Mouse (Mus musculus) lung, adult 2 months (tissue): ENCODE data around the gene Gm10563. TPM values are rescaled to one million over a fixed set of nuclear protein-coding genes. Genes with fewer than 3 reads are reported as not detected.
"Not testable (repeated sequence)": the region's sequence is repeated elsewhere in the genome, so short reads cannot be mapped to it uniquely, and the experiment has no call there.

Experiments used
- DNase-seq: peaks from one replicate; pipeline ENCODE4 v3.0.0; 2022
- H3K4me1 ChIP-seq: fragments of 200-500 bp; 2 replicates; pipeline ENCODE4 v1.6.1; 2011; ENCODE audit warnings: low read length; ENCODE audit not compliant: control insufficient read depth, insufficient read depth
- H3K4me3 ChIP-seq: fragments of 200-500 bp; replicated peaks from 2 replicates; pipeline ENCODE3; 2011; ENCODE audit warnings: low read depth, mild to moderate bottlenecking, control low read depth, low read length; ENCODE audit errors: extremely low read depth
- CTCF ChIP-seq: fragments of 200-500 bp; IDR thresholded peaks from 2 replicates; pipeline ENCODE4 v1.5.1; 2011; ENCODE audit warnings: mild to moderate bottlenecking, low read length, control low read depth; ENCODE audit not compliant: insufficient read depth
- POLR2A ChIP-seq: fragments of 200-500 bp; IDR thresholded peaks from 2 replicates; pipeline ENCODE4 v1.6.1; 2011; ENCODE audit warnings: low read depth, mild to moderate bottlenecking, control low read depth, low read length, borderline replicate concordance; ENCODE audit errors: extremely low read depth
- WGBS: fragments of 180-500 bp; shearing (Covaris S2); methylation state at CpG from one replicate; pipeline ENCODE4 v1.1.7; 2018; 5-methylcytosine and 5-hydroxymethylcytosine counted together
- polyA plus RNA-seq: library from polyadenylated mRNA; depleted of rRNA; stranded (reverse); fragments of >200 nt; gene quantifications from 2 replicates; pipeline ENCODE4 v1.2.3, GENCODE M21; 2012; rRNA removed

Gm10563 gene
- not detected in 2 replicates for polyA plus RNA-seq

DNA sequence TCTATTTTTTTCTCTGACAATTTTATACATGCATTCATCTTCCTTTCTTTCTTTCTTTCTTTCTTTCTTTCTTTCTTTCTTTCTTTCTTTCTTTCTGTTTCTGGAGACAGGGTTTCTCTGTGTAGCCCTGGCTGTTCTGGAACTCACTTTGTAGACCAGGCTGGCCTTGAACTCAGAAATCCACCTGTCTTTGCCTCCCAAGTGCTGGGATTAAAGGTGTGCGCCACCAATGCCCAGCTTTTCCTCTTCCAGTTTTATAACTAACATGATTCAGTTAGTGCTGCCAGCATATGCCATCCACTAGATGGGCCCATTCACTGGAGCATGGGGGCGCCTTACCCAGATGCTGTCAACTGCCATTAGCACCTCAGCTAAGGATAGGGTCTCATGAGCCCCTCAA is at the start of gene Gm10563:
Gm10563 (minus strand) TSS at position 101 of the 400 bp plus-strand sequence.
- H3K4me3 ChIP-seq, DNase-seq, H3K4me1 ChIP-seq: not testable (repeated sequence)
- 97% methylated on average over 2 of the region's 2 CpGs for WGBS

DNA sequence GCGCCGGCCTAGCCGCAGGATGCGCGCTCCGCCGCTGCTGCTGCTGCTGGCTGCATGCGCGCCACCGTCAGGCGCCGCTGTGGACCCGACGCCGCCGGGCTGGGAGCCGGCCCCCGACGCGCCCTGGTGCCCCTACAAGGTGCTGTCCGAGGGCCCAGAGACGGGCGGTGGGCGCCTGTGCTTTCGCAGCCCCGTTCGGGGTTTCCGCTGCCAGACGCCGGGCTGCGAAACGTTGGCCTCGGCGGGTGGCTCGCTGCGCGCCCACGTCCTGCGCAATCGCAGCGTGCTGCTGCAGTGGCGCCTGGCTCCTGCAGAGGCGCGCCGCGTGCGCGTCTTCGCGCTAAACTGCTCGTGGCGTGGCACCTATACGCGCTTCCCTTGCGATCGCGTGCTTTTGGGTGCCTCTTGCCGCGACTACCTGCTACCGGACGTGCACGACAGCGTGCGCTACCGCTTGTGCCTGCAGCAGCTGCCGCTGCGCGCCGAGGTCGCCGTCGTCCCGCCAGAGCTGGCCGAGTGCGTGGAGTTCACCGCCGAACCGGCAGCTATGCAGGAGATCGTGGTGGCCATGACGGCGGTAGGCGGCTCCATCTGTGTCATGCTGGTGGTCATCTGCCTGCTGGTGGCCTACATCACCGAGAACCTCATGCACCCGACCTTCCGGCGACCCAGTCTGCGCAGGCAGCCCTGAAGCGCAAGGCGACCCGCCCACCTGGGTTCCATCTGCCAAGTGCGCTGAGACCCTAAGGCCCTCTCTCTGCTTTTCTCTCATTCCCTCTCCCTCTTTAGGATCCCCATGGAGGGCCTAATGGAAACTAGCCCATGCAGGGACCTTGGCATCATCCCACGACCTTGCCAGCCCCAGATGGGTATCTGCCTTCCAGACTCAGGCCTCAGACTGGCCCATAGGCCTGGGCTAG is 49.5 kb upstream of the Gm10563 start:
- Histone ChIP-seq H3K4me1 (peaks cover 5% of the 10 kb centered on the region; the same call in 1 of the 2 replicates), H3K4me3 (peak overlapping the region; percentile 59)
- DNase-seq = peak; percentile 68
- TF ChIP-seq CTCF (peak; percentile 14; the same call in 1 of the 2 replicates), POLR2A (no peak)
- 3% methylated on average over 91 of the region's 92 CpGs for WGBS

DNA sequence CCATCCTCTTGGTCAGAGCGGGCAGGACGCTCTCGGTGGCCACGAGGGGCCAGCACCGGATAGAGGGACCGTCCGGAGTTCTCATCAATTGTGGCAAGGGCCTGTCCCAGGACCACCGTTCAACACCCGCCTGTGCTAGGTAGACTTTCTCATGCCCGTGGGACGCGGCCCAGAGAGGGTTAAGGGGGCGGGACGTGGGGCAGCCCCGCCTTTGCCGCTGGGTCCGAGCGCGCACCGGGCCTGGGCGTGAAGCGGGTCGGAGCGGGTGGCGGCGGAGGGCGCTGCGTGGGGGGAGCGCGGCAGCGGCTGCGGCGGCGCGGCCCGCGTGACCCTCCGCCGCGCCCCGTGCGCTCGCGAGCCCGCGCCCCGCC is 48.9 kb upstream of the Gm10563 start, which contains the start of gene Fndc10:
Fndc10 (plus strand) TSS at position 232 of the 371 bp plus-strand sequence.
- TF ChIP-seq POLR2A = no peak
- TF ChIP-seq CTCF = no peak
- Histone ChIP-seq H3K4me3 (peak within 1 kb of the TSS; percentile 59), H3K4me1 (peaks cover 5% of the 10 kb centered on the region; the same call in 1 of the 2 replicates)
- under 1% methylated on average over 32 of the region's 47 CpGs for WGBS
- DNase-seq = peak; percentile 55

DNA sequence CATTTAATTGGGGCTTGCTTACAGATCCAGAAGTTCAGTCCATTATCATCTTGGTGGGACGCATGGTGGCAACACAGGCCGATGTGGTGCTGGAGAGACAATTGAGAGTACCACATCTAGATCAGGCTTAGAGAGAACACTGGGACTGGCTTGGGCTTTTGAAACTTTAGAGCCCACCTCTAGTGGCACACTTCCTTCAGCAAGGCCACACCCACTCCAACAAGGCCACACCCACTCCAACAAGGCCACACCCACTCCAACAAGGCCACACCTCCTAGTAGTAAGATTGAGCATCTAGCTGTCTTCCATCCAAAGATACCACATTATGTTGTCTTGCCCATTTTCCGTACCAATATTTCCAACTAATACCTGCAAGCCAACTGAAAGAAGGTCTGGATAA is 47.2 kb upstream of the Gm10563 start:
- no peak for TF ChIP-seq CTCF
- no peak for TF ChIP-seq POLR2A
- H3K4me1 ChIP-seq = peaks cover 5% of the 10 kb centered on the region; the same call in 1 of the 2 replicates
- WGBS = 93% methylated on average over 3 of the region's 3 CpGs
- H3K4me3 ChIP-seq = no peak overlapping the region
- no peak for DNase-seq

DNA sequence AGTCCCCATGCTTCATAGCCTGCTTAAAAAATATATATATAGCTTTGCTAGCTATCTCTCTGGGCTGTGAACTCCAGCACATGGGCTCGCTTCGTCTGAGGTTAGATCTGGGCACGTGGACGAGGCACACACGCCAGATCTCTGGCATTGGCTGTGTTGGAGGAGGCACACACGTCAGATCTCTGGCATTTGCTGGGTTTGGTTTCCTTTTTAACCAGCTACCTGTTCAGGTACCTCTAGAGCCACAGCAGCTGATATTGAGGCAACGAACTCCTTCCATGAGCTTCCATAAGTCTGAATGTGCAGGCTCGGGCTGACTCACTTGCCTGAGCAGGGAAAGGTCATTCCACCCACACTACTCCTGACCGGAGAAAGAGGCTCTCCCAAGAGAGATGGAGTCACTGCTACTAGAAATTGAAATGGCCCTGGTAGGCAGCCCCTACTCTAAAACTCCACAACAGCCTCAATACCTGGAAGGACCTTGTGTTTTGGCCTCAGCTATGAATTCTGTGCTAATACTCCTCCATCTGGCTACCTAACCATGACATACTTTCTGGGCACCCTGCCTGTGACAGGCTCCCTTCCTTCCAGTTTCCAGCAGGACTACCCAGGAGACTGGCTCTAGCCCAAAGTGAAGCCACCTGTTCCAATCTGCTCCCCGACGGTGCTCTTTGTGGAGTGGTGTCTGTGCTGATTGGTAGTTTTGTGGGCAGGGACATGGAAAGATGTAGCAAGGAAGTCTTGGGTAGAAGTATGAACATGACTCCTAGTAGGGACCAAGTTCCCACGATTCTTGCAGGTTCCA is 45.6 kb upstream of the Gm10563 start:
- no peak for DNase-seq
- TF ChIP-seq POLR2A (no peak), CTCF (no peak)
- WGBS = 71% methylated on average over 12 of the region's 12 CpGs
- H3K4me3 ChIP-seq = no peak overlapping the region
- H3K4me1 ChIP-seq = peaks cover 5% of the 10 kb centered on the region; the same call in 1 of the 2 replicates

DNA sequence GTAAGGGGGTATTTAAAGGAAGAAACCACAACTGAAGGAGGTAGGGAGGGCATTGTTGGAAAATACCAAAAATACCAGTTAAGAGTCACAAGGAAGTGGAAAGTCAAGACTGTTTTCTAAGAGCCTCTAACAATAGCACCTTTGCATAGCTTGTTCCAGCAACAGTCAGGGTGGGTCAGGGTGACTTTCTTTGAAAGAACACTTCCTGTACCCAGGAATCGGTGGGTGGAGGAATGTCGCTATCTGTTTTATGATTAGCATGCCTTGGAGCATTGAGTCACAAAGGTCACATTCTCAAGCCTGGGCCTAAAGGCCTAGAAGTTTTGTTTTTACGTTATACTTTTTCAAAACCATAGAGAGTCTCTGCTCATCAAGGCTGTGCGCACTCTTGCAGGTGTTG is 42.6 kb upstream of the Gm10563 start:
- not testable (repeated sequence) for DNase-seq, H3K4me1 ChIP-seq, H3K4me3 ChIP-seq
- WGBS = 66% methylated on average over 4 of the region's 4 CpGs

DNA sequence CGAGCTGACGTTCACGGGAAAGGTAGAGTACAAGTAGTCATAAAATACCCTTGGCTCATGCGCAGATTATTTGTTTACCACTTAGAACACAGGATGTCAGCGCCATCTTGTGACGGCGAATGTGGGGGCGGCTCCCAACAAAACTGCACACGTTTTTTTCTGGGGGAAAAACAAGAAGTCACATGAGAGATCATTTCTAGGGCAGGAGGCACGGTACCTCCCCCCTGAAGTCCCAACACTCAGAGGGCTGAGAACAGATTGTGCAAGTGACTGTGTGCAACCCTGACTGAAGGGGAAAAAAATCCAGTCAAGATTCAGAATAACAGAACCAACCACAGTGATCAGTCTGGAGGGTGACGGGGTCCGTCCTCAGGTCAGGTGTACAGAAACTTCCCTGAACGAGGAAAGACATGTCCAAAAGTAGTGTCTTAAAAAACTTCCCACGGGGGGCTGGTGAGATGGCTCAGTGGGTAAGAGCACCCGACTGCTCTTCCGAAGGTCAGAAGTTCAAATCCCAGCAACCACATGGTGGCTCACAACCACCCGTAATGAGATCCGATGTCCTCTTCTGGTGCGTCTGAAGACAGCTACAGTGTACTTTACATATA is 38.6 kb upstream of the Gm10563 start:
- not testable (repeated sequence) for H3K4me1 ChIP-seq, DNase-seq, H3K4me3 ChIP-seq
- 85% methylated on average over 16 of the region's 19 CpGs for WGBS

DNA sequence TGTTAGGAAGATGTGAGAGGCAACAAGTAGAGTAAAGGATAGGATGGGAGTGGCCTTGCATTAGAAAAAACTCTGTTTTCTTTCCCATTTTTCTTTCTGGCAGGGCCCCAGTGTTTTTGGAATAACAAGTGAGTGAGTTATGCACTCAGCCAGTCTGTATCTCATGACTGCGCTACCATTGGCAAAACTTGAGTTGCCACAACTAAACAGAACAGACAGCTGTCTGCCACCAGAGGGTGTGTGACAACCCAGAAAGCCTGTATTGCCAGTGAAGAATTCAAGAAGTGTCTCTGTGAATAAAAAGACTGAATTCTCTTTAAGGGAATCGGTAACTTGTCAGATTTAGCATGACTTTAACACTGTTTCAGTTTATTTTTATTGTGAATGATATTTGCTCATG is 30.8 kb upstream of the Gm10563 start:
- Histone ChIP-seq H3K4me1 (no peaks in the 10 kb centered on the region), H3K4me3 (no peak overlapping the region)
- no peak for DNase-seq
- WGBS = 57% methylated on average over 2 of the region's 2 CpGs
- no peak for TF ChIP-seq CTCF
- TF ChIP-seq POLR2A = no peak

DNA sequence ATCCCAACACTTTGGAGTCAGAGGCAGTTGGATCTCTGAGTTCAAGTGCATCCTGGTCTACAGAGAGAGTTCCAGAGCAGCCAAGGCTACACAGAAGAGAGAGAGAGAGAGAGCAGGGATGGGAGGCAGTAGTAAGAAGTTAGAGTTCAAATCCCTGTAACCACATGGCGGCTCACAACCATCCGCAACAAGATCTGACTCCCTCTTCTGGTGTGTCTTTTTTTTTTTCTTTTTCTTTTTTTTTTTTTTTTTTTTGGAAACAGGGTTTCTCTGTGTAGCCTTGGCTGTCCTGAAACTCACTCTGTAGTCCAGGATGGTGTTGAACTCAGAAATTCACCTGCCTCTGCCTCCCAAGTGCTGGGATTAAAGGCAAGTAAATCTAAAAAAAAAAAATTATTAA is 26.9 kb upstream of the Gm10563 start:
- no peak for DNase-seq
- H3K4me1 ChIP-seq = peaks cover 6% of the 10 kb centered on the region
- TF ChIP-seq CTCF = no peak
- TF ChIP-seq POLR2A = no peak
- no peak overlapping the region for H3K4me3 ChIP-seq
- WGBS = 56% methylated on average over 2 of the region's 2 CpGs

DNA sequence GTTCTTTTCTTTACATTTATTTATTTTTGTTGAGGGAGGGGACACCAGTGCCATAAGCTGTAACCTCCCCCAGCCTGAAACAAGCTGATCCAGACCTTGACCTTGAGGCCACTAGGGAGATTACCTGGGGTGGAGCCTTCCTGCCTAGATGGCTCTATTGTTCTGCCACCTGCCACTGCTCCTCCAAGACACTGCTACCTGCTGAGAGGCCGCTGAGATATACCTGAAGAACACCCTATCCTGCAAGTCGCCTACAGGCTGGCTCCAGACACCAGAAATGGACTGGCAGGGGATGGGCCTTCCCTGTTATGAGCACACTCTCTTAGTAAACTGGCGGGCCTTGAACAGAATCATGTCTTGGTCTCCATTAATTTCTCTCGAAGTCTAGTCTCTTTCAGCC is 25.0 kb upstream of the Gm10563 start:
- DNase-seq, H3K4me3 ChIP-seq, H3K4me1 ChIP-seq: not testable (repeated sequence)
- 79% methylated on average over 4 of the region's 4 CpGs for WGBS
